Mouse (Mus musculus) bone marrow, adult 2 months (tissue): ENCODE results near the gene Vmn2r85.

Experiments
- CTCF ChIP-seq: fragments of 200-500 bp; IDR thresholded peaks from 2 replicates; pipeline ENCODE4 v1.5.1; 2011; ENCODE audit warnings: low read length, control low read depth; ENCODE audit not compliant: control insufficient read depth, insufficient read depth
- POLR2A ChIP-seq: fragments of 200-500 bp; IDR thresholded peaks from 2 replicates; pipeline ENCODE4 v1.6.1; 2011; ENCODE audit warnings: low read depth, mild to moderate bottlenecking, control low read depth, low read length, borderline replicate concordance; ENCODE audit not compliant: control insufficient read depth

- TF ChIP-seq CTCF = no peak
- TF ChIP-seq POLR2A = no peak
Observed at GRCm38 (mm10) chr10:130372491-130373173, 56.9 kb downstream of the Vmn2r85 start.
